In the genomic region with DNA sequence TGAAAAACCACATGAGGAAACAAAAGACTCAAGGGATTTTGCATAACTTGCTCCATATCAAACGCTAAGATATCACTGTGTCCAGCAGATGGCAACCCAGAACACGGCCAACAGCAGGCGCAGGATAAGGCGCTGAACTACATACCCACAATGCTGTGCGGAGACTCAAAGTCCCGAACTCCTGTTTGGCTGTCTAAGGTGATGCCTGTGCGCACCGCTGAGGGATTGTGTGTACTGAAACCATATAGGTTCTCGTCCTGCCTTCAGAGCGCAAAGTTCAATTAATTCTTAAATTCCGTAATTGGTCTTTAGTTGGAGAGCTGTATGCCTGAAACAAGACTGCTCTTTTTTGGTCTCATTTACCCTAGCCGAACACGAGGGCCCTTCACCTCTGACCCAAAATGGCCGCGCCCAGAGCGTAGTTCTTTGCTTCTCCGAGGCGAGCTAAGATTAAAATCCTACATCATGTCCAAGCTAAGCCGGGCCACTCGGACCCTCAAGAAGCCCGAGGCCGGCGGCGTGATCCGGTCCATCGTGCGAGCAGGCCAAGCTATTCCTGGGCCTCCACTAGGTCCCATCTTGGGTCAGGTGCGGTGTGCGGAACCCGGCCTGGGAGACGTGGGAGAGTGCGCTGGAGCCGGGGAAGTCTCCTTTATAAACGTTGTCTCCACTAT, we compare ENCODE assay signal across 8 mouse cellular contexts. TPM values are rescaled to one million over a fixed set of nuclear protein-coding genes. Genes with fewer than 3 reads are reported as not detected.
A peak's percentile ranks its signal among the peaks of the same experiment; 100 is the strongest.
DNase-seq lines count a peak whose midpoint lies in the region; ATAC-seq and TF ChIP-seq lines count a peak whose summit lies in the region.

A gene (plus strand): TSS at position 220 of the 674 bp plus-strand sequence.

- intact Hi-C loops in heart, postnatal 25 days (cut with DNase I): loop anchor here (5.0 kb wide), 2 partner anchors 205 to 330 kb away; a partner anchor contains a TSS

- H3K27me3 ChIP-seq in forebrain, embryonic 15.5 days: no peaks in the 10 kb centered on the region

- peaks cover 15% of the 10 kb centered on the region for H3K36me3 ChIP-seq in ES-E14 (ENCODE audit: control insufficient read depth, insufficient read depth, low read length, poor library complexity, severe bottlenecking)
- peaks cover 25% of the 10 kb centered on the region for H3K36me3 ChIP-seq in forebrain, embryonic 15.5 days

- no peaks in the 10 kb centered on the region for H3K4me1 ChIP-seq in ES-E14 (ENCODE audit: control insufficient read depth in 2 of 2, insufficient read depth in 2 of 2, low read length in 2 of 2, poor library complexity in 1 of 2)
- peaks cover 11% of the 10 kb centered on the region for H3K4me1 ChIP-seq in forebrain, embryonic 15.5 days
- no peaks in the 10 kb centered on the region for H3K4me1 ChIP-seq in lung, adult 2 months (ENCODE audit: control insufficient read depth, insufficient read depth, low read length)

- DNase-seq in ES-E14 (ENCODE audit: low read depth, low spot score): peak; percentile 88
- DNase-seq in cerebellum, adult 11-12 months: peak; percentile 89
- DNase-seq in heart, postnatal 25 days (ENCODE audit: low spot score): peak; percentile 72
- DNase-seq in layer of hippocampus, adult 18-20 months (ENCODE audit: low spot score in 2 of 2): peak; percentile 86 to 98
- DNase-seq in lung, adult 2 months: peak; percentile 85
- peak; percentile 69 to 80 for DNase-seq in thymus, adult 18-20 months

- peak within 1 kb of the TSS; percentile 96 for H3K9ac ChIP-seq in ES-E14 (ENCODE audit: insufficient read depth, low read depth, low read length, poor library complexity, severe bottlenecking)
- H3K9ac ChIP-seq in forebrain, embryonic 15.5 days (replicated peaks): peak within 1 kb of the TSS; percentile 90

- TF ChIP-seq POLR2A in lung, adult 2 months (IDR thresholded peaks at IDR 0.05; ENCODE audit: borderline replicate concordance, extremely low read depth, low read depth, low read length): no peak

- under 1% methylated on average over 34 of the region's 34 CpGs for WGBS in forebrain, embryonic 15.5 days
- under 1% methylated on average over 34 of the region's 34 CpGs for WGBS in lung, adult 2 months

- peak; percentile 94 for TF ChIP-seq CTCF in lung, adult 2 months (IDR thresholded peaks at IDR 0.05; ENCODE audit: insufficient read depth, low read length)

- H3K27ac ChIP-seq in ES-E14 (ENCODE audit: insufficient read depth, low read depth, low read length, poor library complexity, severe bottlenecking): peak within 1 kb of the TSS; percentile 80
- peak within 1 kb of the TSS; percentile 89 for H3K27ac ChIP-seq in forebrain, embryonic 15.5 days (replicated peaks)

- peak within 1 kb of the TSS; percentile 90 to 93 for H3K4me3 ChIP-seq in ES-E14 (ENCODE audit: insufficient read depth in 1 of 2, low read depth in 1 of 2, low read length in 2 of 2, poor library complexity in 1 of 2, severe bottlenecking in 1 of 2)
- H3K4me3 ChIP-seq in forebrain, embryonic 15.5 days: peak within 1 kb of the TSS; percentile 90
- H3K4me3 ChIP-seq in lung, adult 2 months (replicated peaks; ENCODE audit: extremely low read depth, low read depth, low read length): peak within 1 kb of the TSS; percentile 88

- peak; percentile 98 for ATAC-seq in forebrain, embryonic 15.5 days (replicated peaks)
- peak; percentile 98 for ATAC-seq in neutrophil, adult 5-6 weeks (ENCODE audit: extremely low read depth, insufficient number of reproducible peaks, low FRiP score, poor library complexity, severe bottlenecking)

- peak within 1 kb of the TSS; percentile 68 for H3K4me2 ChIP-seq in forebrain, embryonic 15.5 days (replicated peaks)

- in situ Hi-C loops in ES-E14 (cut with MboI; ENCODE audit: low sequenced_read_pairs in 2 of 2, unreplicated experiment in 2 of 2): loop anchor here in 1 of 2 experiments (25.0 kb wide), 1 partner anchor 325 kb away; a partner anchor contains a TSS

- no peaks in the 10 kb centered on the region for H3K9me3 ChIP-seq in ES-E14 (ENCODE audit: control insufficient read depth, insufficient read depth, low read depth, low read length)
- no peaks in the 10 kb centered on the region for H3K9me3 ChIP-seq in forebrain, embryonic 15.5 days

TF ChIP-seq in ES-E14, 5 proteins besides CTCF, POLR2A, EP300 and RAD21:
- TF ChIP-seq MAFK (IDR thresholded peaks at IDR 0.05; ENCODE audit: insufficient read depth, low read depth, low read length): no peak
- TF ChIP-seq ZNF384 (IDR thresholded peaks at IDR 0.05; ENCODE audit: low read depth, low read length): no peak
- TF ChIP-seq HCFC1 (IDR thresholded peaks at IDR 0.05; ENCODE audit: borderline replicate concordance, insufficient read depth, low read length): peak; percentile 86
TF ChIP-seq in ES-E14: peak in this region for 1.

RNA-seq across cellular contexts. Expression of the gene that starts here (rescaled TPM):
- 79.8 and 102 TPM in 2 replicates for total RNA-seq in ES-E14 (2012; rRNA removed)
- polyA plus RNA-seq in forebrain, embryonic 15.5 days (2015; fragmentation: Nextera tagmentation; extraction: Ambion mirVana): 118 and 119 TPM in 2 replicates
- total RNA-seq in heart, postnatal 25 days (2021): 10 to 100 TPM; 70.9 to 73.2 TPM
- 10 to 100 TPM; 60.7 to 62.1 TPM for total RNA-seq in layer of hippocampus, adult 18-20 months (2021)
- polyA plus RNA-seq in lung, adult 2 months (2012; rRNA removed): 19.5 and 20.5 TPM in 2 replicates
- 11.2 and 14.5 TPM in 2 replicates for total RNA-seq in neutrophil, adult 5-6 weeks (2017)

Comparison
In these comparisons a context has a peak if more than half of its experiments do, and no peak if none do; other contexts are left out.
1. Peak in every context shown above with its lines: DNase-seq, ATAC-seq, H3K4me3 ChIP-seq and H3K27ac ChIP-seq.